ENCODE assay signal across 7 mouse cellular contexts in the genomic region with DNA sequence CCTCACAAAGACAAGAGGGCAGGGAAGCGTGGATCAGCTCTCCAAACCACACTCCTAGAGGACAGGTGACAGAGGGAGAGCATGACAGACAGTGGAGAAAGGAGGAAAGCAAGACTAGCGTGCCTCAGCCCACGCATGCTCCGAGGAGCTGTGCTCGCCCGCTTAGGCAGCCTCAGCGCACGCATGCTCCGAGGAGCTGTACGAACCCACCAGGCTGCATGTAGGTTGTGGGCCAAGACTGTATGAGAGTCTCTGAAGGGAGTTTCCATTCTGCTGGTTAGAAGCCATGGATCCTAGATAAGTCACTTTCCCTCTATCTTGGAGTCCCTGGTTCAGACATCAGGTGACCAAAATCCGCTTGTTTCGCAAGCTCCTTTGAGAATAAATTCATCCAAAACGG. TPM values are rescaled to one million over a fixed set of nuclear protein-coding genes. Genes with fewer than 3 reads are reported as not detected.
A peak's percentile ranks its signal among the peaks of the same experiment; 100 is the strongest.
DNase-seq lines count a peak whose midpoint lies in the region; ATAC-seq and TF ChIP-seq lines count a peak whose summit lies in the region.

No protein-coding gene starts in this region.

- H3K27me3 ChIP-seq in ES-Bruce4 (ENCODE audit: control insufficient read depth, insufficient read depth, low read length, poor library complexity, severe bottlenecking): no peaks in the 10 kb centered on the region
- no peaks in the 10 kb centered on the region for H3K27me3 ChIP-seq in forebrain, embryonic 16.5 days (replicated peaks; ENCODE audit: control insufficient read depth, insufficient read depth, low read length)
- no peaks in the 10 kb centered on the region for H3K27me3 ChIP-seq in midbrain, embryonic 16.5 days (ENCODE audit: control insufficient read depth, insufficient read depth, low read depth, low read length)

- 6% methylated on average over 13 of the region's 13 CpGs for WGBS in forebrain, embryonic 16.5 days
- 1% methylated on average over 13 of the region's 13 CpGs for WGBS in midbrain, embryonic 16.5 days

- no peak for TF ChIP-seq POLR2A in ES-Bruce4 (IDR thresholded peaks at IDR 0.05; ENCODE audit: insufficient read depth, low read length)

- peak overlapping the region; percentile 91 for H3K27ac ChIP-seq in ES-Bruce4 (ENCODE audit: insufficient read depth, low read length)
- peak overlapping the region; percentile 80 for H3K27ac ChIP-seq in forebrain, embryonic 16.5 days (ENCODE audit: low read length)
- peak overlapping the region; percentile 74 for H3K27ac ChIP-seq in midbrain, embryonic 16.5 days (ENCODE audit: low read length)

- H3K4me1 ChIP-seq in ES-Bruce4 (ENCODE audit: control insufficient read depth, insufficient read depth, low read length): no peaks in the 10 kb centered on the region
- H3K4me1 ChIP-seq in forebrain, embryonic 16.5 days (replicated peaks; ENCODE audit: control insufficient read depth, insufficient read depth, low read length): peaks cover 24% of the 10 kb centered on the region
- H3K4me1 ChIP-seq in midbrain, embryonic 16.5 days (ENCODE audit: control insufficient read depth, insufficient read depth, low read length): peaks cover 11% of the 10 kb centered on the region

- peak; percentile 87 for DNase-seq in MN1 (ENCODE audit: low spot score)
- DNase-seq in left cerebral cortex, adult 8-10 months (ENCODE audit: low spot score in 2 of 2): peak; percentile 25 to 67
- DNase-seq in urinary bladder, adult 18-20 months (ENCODE audit: low spot score in 2 of 2): no peak

- H3K4me2 ChIP-seq in forebrain, embryonic 16.5 days (ENCODE audit: low read length): peak overlapping the region; percentile 57
- peak overlapping the region; percentile 48 for H3K4me2 ChIP-seq in midbrain, embryonic 16.5 days (ENCODE audit: low read length)

- H3K4me3 ChIP-seq in ES-Bruce4 (ENCODE audit: low read depth, low read length): peak overlapping the region; percentile 46
- H3K4me3 ChIP-seq in forebrain, embryonic 16.5 days (replicated peaks; ENCODE audit: low read length): peak overlapping the region; percentile 35
- H3K4me3 ChIP-seq in midbrain, embryonic 16.5 days (ENCODE audit: low read depth, low read length): peak overlapping the region; percentile 19; the same call in 1 of the 2 replicates

- H3K9me3 ChIP-seq in ES-Bruce4 (replicated peaks; ENCODE audit: control insufficient read depth, insufficient read depth, low read length, poor library complexity, severe bottlenecking): peaks cover 31% of the 10 kb centered on the region
- no peaks in the 10 kb centered on the region for H3K9me3 ChIP-seq in forebrain, embryonic 16.5 days (ENCODE audit: control insufficient read depth, low read length)
- peaks cover 4% of the 10 kb centered on the region; the same call in 1 of the 2 replicates for H3K9me3 ChIP-seq in midbrain, embryonic 16.5 days (replicated peaks; ENCODE audit: control insufficient read depth, low read length, poor library complexity, severe bottlenecking)

- H3K9ac ChIP-seq in ES-Bruce4 (ENCODE audit: low read depth, poor library complexity, severe bottlenecking): peak overlapping the region; percentile 51
- peak overlapping the region; percentile 52 for H3K9ac ChIP-seq in forebrain, embryonic 16.5 days (replicated peaks; ENCODE audit: low read depth, low read length)
- H3K9ac ChIP-seq in midbrain, embryonic 16.5 days (ENCODE audit: low read depth, low read length): peak overlapping the region; percentile 49

- peak; percentile 96 for ATAC-seq in forebrain, embryonic 16.5 days
- peak; percentile 91 for ATAC-seq in midbrain, embryonic 16.5 days
- ATAC-seq in CD4-positive, CD25-positive, alpha-beta regulatory T cell, adult 4 months: no peak

- H3K36me3 ChIP-seq in ES-Bruce4 (ENCODE audit: control insufficient read depth, insufficient read depth, low read length, poor library complexity, severe bottlenecking): peaks cover 16% of the 10 kb centered on the region
- H3K36me3 ChIP-seq in forebrain, embryonic 16.5 days (ENCODE audit: control insufficient read depth, insufficient read depth): no peaks in the 10 kb centered on the region
- H3K36me3 ChIP-seq in midbrain, embryonic 16.5 days (ENCODE audit: control insufficient read depth, insufficient read depth, low read length): no peaks in the 10 kb centered on the region

- no peak for TF ChIP-seq CTCF in ES-Bruce4 (IDR thresholded peaks at IDR 0.05; ENCODE audit: low read depth, low read length)

- TF ChIP-seq EP300 in ES-Bruce4 (IDR thresholded peaks at IDR 0.05; ENCODE audit: insufficient read depth, low read depth, low read length): 0 out of 2 replicates have a peak, but pooled peaks have one; percentile 32

RNA-seq across cellular contexts. Expression of a gene that starts 29.8 kb away (rescaled TPM):
- 91.0 and 92.3 TPM in 2 replicates for polyA plus RNA-seq in ES-Bruce4 (2011; ENCODE audit: insufficient read depth, insufficient read length, low read depth, missing spikeins)
- 33.1 and 44.3 TPM in 2 replicates for polyA plus RNA-seq in forebrain, embryonic 16.5 days (2015; fragmentation: Nextera tagmentation; extraction: Ambion mirVana)
- total RNA-seq in left cerebral cortex, adult 8-10 months (2022): 100 to 1,000 TPM; 111 to 123 (median 120) TPM
- 29.4 and 34.7 TPM in 2 replicates for polyA plus RNA-seq in midbrain, embryonic 16.5 days (2015; fragmentation: Nextera tagmentation; extraction: Ambion mirVana)
- under 1 TPM in 1 of 2 experiments, not detected in 1; 0.28 TPM for polyA plus RNA-seq in CD4-positive, CD25-positive, alpha-beta regulatory T cell, adult 4 months (2017; shearing (Covaris generic))

RNA-seq across cellular contexts. Expression of a gene that starts 40.2 kb away (rescaled TPM):
- 100 and 105 TPM in 2 replicates for polyA plus RNA-seq in ES-Bruce4 (2011; ENCODE audit: insufficient read depth, insufficient read length, low read depth, missing spikeins)
- polyA plus RNA-seq in forebrain, embryonic 16.5 days (2015; fragmentation: Nextera tagmentation; extraction: Ambion mirVana): 73.6 and 76.1 TPM in 2 replicates
- 100 to 1,000 TPM; 110 to 126 (median 118) TPM for total RNA-seq in left cerebral cortex, adult 8-10 months (2022)
- polyA plus RNA-seq in midbrain, embryonic 16.5 days (2015; fragmentation: Nextera tagmentation; extraction: Ambion mirVana): 76.7 and 80.1 TPM in 2 replicates
- 10 to 100 TPM; 13.5 to 15.9 TPM for polyA plus RNA-seq in CD4-positive, CD25-positive, alpha-beta regulatory T cell, adult 4 months (2017; shearing (Covaris generic))

Comparison
In these comparisons a context has a peak if more than half of its experiments do, and no peak if none do; other contexts are left out.
1. DNase-seq: peak in MN1 (single experiment) and left cerebral cortex, adult 8-10 months (2 of 2); none in urinary bladder, adult 18-20 months (0 of 2).
2. RNA of a gene that starts 29.8 kb away (polyA plus RNA-seq): 91.0 to 92.3 TPM in ES-Bruce4, 33.1 to 44.3 TPM in forebrain, embryonic 16.5 days and 29.4 to 34.7 TPM in midbrain, embryonic 16.5 days; 0.28 TPM in CD4-positive, CD25-positive, alpha-beta regulatory T cell, adult 4 months; every median in the first group is over 10 times any median in the second.
3. Peak in every context shown above with its lines, with median percentiles within 50 percentile points of each other: H3K27ac ChIP-seq, H3K4me3 ChIP-seq and H3K9ac ChIP-seq.